Mouse (Mus musculus): ENCODE measurements at regions not wholly inside any gene's neighbourhood (a gene's known extent, or its start where the extent isn't known, plus 50 kb on each side); places are given as distances from the start of the nearest gene placed in this dataset.

DNA sequence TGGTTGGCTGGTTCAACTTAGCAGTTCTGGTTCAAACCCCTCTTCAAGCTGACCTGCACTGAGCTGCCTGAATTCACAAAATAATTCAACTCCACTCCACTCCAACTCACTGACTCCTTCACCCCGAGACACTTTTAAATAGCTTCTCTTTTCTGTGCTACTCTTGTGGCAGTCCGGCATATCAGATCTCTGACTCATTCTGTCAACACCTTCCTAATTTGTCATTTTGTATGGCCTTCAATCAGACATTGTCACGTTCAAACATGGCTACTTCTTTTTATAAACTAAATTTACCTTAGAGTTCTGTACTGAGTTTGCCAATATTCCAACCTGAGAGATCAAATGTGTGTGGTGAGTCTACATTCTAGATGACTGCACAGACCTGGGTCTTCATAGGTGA, 579.1 kb downstream of the Slitrk1 start:
- no peak for DNase-seq (ENCODE audit: low spot score)

DNA sequence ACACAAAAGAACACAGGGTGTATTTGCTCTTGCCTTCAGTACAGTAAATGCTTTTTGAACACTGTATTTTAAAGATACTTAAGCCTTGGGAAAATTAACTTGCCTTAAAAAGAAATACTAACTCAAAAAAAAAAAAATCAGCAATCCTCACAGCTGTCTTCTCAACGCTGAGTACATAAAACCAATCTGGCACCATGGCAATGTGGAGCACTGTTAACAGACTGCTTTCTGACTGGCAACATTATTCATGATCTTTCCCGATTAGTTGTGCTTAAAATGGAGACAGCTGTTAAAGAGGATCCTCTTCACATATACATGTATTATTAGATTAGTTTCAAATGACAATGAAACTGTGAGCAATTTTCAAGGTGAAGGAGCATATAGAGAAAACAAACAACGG, 587.5 kb downstream of the Slitrk1 start:
- DNase-seq (ENCODE audit: low spot score), result no peak

DNA sequence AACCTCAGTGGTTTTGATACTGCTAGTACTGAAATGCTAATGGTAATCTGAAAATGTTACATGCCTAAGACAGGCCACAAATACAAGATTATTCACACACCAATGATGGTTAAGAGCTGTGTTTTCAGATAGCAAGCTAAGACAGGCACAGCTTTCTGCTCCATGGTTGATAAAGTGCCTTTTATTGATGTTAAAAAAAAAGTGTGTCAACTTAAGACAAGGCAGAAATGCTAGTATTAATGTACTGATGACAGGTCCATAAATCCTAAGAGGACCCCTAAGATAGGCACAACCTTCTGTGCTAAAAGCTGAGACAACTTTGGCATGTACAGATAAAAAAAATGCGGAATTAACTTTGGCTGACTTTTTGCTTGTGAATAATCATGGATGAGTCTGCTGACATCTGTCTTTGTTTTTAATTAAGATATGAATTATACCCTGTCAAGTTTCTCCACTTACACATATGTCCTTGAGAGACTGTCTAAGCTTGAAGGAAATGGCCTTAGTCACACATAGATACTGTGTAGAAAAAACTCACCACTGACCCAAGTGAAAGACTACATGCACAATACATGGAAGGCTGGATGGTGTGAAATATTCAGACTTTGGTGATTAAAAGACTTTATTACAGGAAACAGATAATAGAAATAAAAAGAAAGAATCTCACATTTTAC, 590.5 kb downstream of the Slitrk1 start:
- no peak for DNase-seq (ENCODE audit: low spot score)

DNA sequence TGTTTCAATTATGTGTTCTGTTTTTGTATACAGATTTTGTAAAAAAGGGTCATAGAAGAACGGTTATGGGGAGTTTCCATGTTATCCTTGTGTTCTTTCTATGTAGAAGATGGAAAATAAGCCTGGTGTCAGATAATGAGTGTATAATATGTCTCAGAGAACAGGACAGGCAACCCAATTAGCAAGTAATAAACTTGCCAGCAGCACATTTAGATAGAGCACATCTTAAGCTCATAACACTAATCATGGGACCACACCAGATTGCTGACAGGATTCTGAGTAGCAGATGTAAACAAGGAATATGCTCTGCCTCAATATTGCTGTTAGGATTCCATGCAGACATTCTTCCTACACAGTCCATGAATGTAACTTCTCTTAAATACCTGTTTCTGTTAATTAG, 606.3 kb downstream of the Slitrk1 start:
- no peak for DNase-seq (ENCODE audit: low spot score)

DNA sequence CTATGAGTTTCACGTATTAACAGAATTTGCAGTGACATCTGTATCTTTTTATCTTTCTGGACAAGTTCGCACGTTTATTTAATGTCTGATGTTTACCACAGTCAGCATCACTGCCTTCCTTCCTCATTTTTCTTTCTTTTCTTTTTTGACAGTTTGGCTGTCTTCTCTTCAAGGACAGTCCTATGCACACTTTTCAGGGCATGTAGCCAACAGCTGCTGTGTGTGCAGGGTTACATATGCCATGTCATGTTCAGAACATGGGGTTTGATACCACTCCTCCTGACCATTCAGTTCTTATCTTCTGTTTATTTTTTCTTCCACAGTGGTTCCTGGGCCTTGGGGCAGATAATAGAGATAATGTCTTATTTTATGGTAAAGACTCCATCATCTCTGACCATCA, 634.3 kb downstream of the Slitrk1 start:
- DNase-seq (ENCODE audit: low spot score), result no peak

DNA sequence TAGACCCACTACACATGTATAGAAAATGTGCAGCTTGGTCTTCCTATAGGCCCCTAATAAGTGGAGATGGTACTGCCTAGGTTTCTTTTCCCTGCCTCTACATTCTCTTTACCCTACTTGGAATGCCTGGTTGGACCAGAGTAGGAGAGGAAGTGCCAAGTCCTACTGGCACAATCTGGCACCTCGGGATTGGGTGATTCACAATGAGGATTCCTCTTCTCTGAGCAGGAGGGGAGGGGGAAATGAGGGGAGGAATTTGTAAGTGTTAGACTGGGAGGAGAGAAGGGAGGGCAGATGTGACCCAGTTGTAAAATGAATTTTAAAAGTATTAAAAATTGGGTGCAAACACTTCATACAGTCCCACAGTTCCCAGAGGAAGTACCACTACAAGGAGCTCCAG, 652.9 kb downstream of the Slitrk1 start:
- no peak for DNase-seq (ENCODE audit: low spot score)

DNA sequence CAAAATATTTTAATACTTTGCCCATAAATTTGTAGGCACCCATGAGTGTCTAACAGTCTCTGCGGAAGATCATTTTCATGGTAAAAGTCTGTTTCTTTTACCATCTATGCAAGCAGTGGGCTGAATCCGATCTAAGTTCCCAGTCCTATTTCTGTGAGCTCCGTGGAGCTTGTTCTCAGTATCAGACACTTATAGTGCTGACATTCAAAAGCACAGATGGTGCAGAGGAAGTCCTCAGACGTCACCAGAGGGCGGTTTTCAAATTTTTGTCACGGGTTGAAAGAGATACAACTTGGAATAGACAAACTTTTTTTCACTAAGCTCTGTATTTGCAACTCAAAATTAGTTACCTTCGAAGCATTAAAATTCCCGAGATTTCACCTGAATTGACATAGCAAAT, 666.6 kb downstream of the Slitrk1 start:
- no peak for DNase-seq (ENCODE audit: low spot score)

DNA sequence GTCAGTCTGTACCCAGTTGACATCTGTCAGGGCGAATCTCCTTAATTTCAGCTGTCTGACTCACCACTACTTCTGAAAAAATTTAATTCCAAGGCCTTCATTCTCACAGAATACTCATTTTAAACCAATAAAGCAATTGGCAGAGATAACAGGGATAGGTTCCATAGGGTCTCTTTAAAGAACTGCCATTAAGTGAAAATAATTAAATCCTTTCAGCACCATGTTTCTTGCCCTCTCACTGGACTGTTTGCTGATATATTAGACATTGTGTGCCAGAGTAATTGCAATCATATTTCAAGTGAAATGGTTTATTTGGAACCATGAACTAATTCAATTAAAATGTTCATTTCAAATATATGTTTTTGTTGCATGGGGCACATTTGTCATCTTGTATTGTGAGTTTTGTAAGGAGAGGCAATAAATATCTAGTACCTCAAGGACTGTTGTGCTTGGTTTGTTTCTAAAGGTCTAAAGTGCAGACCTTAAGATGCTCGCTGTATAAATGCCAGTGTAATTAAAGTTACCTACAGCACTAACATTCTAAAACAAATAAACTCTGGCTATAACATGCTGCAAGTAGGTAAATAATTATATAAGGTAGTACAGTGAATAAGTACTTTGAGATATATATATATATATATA, 688.4 kb downstream of the Slitrk1 start:
- DNase-seq (ENCODE audit: low spot score), result no peak

DNA sequence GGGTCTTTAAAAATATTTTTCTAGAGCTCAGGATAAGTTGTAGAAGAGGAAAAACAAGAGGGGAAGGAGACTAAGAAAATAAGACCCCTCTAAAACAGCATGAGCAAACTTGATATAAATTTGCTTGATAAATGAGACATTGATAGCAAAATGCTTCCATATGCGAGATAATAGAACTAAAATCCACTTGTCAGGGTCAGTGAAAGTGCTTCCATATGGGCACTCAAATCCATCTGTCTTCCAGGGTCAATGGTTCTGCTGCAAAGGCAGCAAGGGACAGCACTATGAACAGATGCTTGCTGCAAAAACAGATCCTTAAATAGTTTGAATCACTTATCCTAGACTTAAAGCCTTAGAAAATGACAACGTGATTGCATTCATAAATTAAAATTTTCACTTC, 704.7 kb downstream of the Slitrk1 start:
- peak; percentile 58 for DNase-seq (ENCODE audit: low spot score)

DNA sequence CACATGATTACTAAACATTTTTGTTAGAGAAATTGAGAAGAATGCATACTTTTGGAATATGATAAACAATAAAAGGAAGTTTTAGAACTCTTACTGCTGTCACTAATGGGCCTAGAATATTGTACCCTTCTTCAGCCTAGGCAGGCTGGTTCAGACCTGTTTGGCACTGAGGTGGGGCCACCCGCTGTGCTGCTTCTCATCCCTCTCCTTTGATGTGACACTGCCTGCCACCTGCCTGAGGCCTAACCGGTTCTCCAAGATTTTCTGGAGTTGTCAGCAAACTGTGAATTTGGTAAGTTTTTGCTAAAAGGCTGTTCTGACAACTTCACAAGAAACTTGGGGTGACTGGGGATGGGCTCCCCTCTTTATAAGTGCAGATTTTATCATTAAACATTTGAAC, 714.8 kb downstream of the Slitrk1 start:
- no peak for DNase-seq (ENCODE audit: low spot score)

DNA sequence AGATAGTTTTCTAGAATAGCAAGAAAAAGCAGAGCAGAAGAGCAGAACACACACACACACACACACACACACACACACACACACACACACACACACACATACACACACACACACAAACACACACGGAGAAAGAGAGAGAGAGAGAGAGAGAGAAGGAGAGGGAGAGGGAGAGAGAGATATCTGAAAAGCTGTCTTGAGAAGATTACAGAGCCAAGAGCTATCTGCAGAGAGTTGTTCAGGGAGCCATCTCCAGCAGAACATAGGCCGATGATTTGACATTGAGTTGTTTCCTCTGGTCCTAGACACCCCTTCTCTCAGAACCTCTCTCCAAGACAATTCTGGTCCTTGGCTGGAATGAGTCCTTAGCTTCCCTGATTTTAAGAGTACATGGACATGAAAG, 733.0 kb downstream of the Slitrk1 start:
- no peak for DNase-seq (ENCODE audit: low spot score)

DNA sequence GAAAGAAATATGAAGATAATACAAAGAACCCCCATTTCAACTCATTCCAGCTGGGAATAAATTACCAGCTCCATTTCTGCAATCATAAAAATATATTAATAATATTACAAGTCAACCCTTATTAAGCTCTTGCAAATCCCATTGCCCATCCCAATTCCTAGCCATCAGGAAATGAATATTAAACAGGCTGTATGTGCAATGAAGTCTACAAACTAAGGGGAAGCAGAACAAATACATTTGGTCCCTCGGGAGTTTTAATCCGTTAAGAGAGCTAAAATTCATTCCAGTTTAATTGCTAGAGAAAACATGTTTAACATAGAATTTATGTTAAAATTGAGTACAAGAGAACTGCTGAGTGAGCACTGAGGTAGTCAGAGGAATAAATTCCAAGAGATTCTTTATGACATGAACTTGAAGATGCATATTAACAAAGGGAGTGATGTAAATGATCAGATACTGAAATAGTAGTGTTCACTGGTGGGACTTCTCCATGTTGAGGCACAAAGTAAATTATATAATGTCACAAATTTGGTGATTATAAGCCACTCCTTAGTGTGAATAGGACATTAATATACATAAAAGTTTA, 738.6 kb downstream of the Slitrk1 start:
- DNase-seq (ENCODE audit: low spot score), result no peak

DNA sequence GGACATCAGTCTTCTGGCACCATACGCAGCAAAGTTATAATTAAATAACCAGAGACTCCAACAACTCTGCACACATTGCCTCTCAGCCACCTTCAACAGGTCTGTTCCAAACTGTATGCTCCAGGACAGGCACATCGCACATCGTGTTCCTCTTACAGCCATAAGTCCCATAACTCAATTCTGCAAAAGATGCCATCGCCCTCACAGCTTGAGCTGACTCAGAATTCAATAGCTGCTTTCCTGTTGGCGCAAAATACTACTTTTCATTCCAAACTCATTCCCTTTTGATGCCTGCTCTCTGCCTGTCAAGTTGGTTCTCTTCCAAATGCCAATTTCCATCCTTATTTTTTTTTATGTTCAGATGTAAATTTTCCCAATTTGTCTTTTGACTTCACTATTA, 761.0 kb downstream of the Slitrk1 start:
- no peak for DNase-seq (ENCODE audit: low spot score)

DNA sequence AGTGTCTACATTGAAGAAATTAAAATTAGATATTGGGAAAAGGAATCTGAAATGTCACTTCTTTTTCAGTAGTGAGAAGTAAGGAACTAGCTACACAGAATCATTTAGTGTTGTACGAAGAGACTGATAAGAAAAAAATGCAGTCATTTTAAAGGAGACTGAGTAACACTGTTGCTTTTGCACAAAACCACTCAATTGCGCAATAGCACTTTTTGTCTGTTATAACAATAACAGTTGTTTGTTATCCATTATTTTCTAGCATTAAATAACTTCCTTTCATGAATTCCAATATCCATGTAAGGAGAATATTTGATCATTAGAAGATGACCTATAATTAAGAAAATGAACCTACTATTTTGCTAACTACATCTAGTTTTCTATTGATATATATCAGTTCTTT, 790.8 kb downstream of the Slitrk1 start:
- no peak for DNase-seq (ENCODE audit: low spot score)

DNA sequence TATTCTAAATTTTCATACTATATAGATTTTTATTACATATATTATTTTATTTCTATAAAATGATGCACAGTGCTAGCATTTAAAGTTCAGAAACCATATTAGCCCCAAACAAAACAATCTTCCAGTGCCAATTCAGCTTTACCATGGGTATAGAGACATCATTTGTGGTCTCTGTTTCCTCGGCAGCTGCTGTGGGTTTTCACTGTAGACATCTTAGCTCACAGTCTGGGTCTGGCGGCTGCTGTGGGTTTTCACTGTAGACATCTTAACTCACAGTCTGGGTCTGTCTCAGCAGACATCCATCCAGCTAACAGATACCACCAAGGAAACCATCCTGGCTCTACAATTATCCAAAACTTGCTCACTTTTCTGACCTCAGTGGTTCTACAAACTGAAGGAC, 808.9 kb downstream of the Slitrk1 start:
- DNase-seq (ENCODE audit: low spot score), result no peak

DNA sequence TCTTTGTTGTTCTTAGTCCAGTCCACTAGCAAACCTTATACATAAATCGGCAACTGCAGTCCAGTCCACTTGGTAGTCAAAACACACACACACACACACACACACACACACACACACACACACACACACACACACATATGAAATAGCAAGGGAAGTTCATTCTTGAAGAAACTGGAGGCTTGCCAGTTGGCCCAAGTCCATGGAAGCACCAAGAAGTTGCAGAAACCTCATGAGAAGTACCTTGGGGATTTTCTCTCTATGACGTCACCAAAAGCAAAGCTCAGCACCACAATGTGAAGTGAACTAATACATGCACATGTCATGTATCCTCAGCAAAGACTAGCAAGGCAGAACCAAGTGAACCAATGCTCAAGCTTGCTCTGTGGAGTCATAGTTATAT, 823.0 kb downstream of the Slitrk1 start:
- DNase-seq (ENCODE audit: low spot score), result no peak

DNA sequence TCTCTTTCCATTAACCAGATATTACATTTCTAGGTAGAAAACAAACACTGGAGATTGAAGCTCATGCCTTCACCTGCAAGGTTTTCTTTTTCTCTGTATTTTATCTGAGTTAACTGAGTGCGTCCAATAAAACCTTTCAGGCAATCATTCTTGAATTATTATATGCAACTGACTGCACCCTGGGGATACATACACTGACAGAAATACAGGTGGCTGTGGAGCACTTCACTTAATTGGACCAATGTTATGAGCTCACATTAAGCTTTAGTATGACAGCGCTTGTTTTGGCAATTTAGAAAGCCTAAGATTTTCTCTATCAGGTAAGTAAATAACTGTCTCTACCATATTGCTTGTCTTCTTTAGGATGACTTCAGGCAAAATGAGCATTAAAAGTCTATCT, 864.0 kb downstream of the Slitrk1 start:
- DNase-seq (ENCODE audit: low spot score), result no peak

DNA sequence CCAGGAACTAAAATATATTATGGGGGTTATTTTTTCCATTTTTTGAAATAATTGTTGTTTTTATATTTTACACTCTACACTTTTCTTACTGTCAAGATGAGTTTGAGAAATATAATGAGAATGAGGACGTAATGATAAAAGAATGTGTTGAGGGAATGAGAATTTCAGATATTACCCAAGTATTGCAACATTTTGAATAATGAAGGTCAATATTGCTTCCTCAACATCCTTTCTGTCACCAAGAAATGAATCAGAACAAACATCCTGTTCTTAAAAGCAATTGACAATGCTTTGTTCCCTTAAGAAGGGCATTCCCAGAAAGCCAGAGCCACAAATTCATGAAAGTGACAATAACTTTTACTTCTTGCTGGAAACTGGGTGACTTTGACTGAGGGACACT, 878.0 kb downstream of the Slitrk1 start:
- DNase-seq (ENCODE audit: low spot score), result no peak

DNA sequence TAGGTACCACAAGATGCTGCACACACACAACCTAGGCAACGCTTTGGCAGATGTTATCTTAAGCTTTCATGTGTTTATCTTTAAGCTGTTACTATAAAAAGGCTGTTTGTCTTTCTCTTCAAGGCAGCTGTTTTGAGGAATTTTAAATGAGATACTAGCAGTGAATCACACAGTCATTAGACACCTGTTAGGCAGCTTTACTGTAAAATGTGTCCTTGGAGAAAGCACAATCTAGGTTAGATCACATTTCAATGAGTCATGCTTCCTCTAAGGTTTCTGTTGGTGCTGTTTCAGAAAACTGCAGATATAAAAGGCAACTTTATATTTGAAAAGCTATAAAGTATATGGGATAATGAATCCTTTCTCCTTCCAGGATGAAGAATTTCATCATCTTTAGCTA, 879.8 kb downstream of the Slitrk1 start:
- no peak for DNase-seq (ENCODE audit: low spot score)

DNA sequence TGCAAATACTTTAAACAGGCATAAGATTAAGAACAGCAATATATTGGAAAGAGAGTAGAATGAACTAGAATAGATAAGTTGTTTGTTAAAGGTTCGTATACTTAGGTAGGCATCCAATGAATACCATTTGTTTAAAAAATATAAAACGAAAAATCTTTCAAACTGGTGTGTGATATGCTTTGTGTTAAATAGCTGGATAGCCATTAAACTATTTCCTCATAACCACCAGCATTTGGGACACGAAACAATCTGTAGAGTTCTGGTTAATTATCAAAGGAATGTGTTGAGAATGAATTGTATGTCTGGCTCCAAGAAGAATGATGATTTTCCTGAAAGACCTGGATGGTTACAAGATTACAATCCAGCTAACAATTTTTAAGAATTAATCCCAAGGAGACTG, 891.4 kb downstream of the Slitrk1 start:
- DNase-seq (ENCODE audit: low spot score), result no peak

DNA sequence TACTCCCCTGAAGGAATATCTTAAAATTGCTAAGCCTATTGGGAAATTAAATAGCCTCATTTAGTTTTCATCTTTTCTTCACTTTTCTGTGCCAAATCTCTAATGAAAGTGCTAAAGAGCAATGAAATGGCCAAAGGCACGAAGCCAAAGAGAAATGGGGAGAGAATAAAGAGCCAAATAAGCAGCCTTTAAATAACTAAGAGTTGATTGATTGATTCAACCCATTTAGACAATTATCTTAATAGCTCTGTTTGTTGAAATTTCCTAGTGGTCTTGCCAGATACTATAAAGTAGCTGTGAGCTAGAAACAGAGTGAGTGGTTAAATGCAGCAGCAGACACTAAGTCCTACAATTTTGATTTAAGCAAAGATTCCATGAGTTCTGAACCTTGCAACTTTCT, 891.9 kb downstream of the Slitrk1 start:
- DNase-seq (ENCODE audit: low spot score), result no peak

DNA sequence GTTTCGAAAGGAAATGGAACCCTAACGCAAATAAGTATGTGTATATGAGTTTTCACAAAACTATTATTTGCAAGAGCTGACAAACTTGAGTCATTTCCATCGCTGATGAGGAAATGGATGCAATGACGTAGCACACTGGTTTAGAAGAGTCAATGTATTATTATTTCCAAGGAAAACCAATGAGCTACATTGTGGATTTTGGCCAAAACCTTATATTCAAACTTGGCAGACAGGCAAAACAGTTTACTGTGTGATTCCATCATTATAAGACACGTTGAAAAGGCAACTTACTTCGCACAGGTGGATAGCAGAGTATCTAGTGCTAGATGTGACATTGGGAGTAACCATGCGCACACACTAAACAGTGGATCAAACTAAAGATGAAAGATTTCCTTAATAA, 892.6 kb downstream of the Slitrk1 start:
- no peak for DNase-seq (ENCODE audit: low spot score)

DNA sequence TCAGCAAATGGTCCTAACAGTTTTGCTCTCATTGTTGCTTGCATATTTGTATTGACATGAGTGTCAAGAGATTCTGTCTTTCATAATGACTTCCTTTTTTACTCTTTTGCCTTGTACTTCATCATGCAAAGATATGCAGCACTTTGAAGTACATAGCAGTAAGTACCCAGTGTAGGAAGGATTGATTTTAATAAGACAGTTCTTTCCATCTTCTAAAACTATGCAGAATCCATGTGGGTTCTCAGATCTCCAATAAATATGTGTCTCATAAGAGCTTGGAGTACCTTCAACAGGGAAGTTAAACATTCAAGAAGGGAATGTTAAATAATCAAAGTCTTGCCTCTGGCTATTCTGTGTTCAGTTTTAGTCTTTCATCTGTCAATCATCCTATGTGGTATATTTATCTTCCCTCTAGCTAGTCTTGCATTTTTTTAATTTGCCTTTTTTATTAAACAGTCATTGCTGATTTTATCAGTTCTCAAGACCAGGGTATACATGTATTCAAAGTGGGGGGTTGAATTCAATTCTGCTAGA, 926.1 kb downstream of the Slitrk1 start:
- DNase-seq (ENCODE audit: low spot score), result no peak

DNA sequence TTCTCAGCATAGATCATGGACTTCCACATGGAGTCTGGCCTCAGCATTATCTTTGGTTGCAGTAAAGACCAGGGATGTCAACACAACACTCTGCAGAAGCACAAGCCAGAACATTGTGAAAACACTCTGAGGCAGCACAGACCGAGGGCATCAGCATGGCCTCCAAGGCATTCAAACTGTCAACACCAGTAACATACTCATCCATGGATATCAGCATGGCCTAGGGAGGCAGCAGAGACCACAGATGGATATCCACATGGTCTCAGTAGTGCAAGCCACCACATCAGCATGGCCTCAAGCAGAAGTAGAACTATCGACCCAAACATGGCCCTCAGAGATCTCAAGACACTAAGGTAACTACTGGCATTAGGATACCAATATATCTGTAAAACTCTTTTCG, 935.8 kb downstream of the Slitrk1 start:
- DNase-seq (ENCODE audit: low spot score), result no peak

All from embryo, embryonic 10.5 days (tissue).